Mouse (Mus musculus): Measurements from ENCODE around the gene Fpr-rs3. TPM values are rescaled to one million over a fixed set of nuclear protein-coding genes. Genes with fewer than 3 reads are reported as not detected.

Fpr-rs3 gene
- not detected for total RNA-seq (2021)
- long read RNA-seq, experiment 1: 0 reads
- long read RNA-seq, experiment 2: 0 reads

- DNase-seq: no peak
Measured at GRCm38 (mm10) chr17:20624777-20625176, at the start of gene Fpr-rs3. Gene Fpr-rs3 (minus strand): TSS chr17:20624877.

GRCm38 (mm10) chr17:20596323-20596722 lies 28.4 kb downstream of the Fpr-rs3 start, which contains the start of gene Vmn2r110:
Gene Vmn2r110 (minus strand): TSS chr17:20596423.
- DNase-seq: no peak

Other genes starting within 250 kb of the Fpr-rs3 start
- not detected for gene Vmn1r224, start 210.7 kb downstream of the Fpr-rs3 start, total RNA-seq (2021)
- gene Vmn2r108, start 143.5 kb downstream of the Fpr-rs3 start, total RNA-seq (2021): not detected
- gene Vmn1r225, start 126.7 kb downstream of the Fpr-rs3 start, total RNA-seq (2021): not detected
- not detected for gene Vmn2r109, start 60.1 kb downstream of the Fpr-rs3 start, total RNA-seq (2021)
- not detected for gene Vmn2r110, start 28.5 kb downstream of the Fpr-rs3 start, total RNA-seq (2021)
- gene Vmn1r226, start 58.0 kb upstream of the Fpr-rs3 start, total RNA-seq (2021): not detected
- gene Vmn1r227, start 105.0 kb upstream of the Fpr-rs3 start, total RNA-seq (2021): not detected
- gene Vmn1r228, start 161.3 kb upstream of the Fpr-rs3 start, total RNA-seq (2021): not detected
- gene Vmn1r229, start 186.7 kb upstream of the Fpr-rs3 start, total RNA-seq (2021): not detected
- not detected for gene Vmn1r230, start 215.6 kb upstream of the Fpr-rs3 start, total RNA-seq (2021)